Mouse (Mus musculus) liver, adult (tissue): ENCODE results near the gene Olfr105-ps.

Source experiments
- GATA4 ChIP-seq: IDR thresholded peaks from 2 replicates; pipeline ENCODE4 v1.6.1; 2014; ENCODE audit warnings: mild to moderate bottlenecking, low read length; ENCODE audit not compliant: insufficient replicate concordance

The Olfr105-ps gene

DNA sequence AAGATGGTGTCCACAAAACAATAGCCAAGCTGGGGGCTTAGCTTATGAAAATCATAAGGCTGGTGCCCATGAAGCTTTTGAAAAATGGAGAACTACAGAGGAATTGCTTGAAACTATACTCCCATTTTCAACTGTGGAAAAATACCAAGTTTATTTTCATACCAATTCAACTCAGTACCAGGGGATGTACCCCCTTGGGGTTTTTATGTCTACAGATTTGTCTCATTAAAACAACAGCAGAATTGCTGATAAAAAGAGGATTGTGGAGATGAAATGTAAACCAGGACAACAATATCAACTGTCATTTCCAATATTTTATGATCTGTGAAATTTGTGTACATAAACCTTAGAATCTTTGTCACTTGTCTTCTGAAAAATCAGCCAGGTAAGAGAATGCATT is at the start of gene Olfr105-ps:
Gene Olfr105-ps, plus strand, starts transcription at position 301 of the 400 bp plus-strand sequence.
- no peak for TF ChIP-seq GATA4

DNA sequence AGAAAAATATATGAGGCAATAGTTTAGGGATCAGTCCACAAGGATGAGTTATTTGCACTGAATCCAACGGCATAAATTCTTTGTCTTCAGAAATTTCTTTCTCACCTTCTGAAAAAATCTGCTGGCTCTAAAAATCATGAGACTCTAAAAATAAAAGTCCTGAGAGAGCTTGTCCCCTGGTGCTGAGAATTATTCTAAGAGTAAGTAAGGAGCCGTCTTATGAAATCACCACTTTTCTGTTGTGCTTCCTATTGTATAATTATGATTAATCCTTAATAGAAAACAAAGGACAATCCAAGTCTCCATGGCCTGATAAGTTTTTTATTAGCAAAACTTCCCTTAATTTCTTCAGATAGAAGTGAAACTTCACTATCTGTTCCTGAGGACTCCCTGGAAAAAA is 39.2 kb upstream of the Olfr105-ps start, which contains the start of gene Olfr103:
Gene Olfr103, minus strand, starts transcription at position 101 of the 400 bp plus-strand sequence.
- TF ChIP-seq GATA4: no peak

DNA sequence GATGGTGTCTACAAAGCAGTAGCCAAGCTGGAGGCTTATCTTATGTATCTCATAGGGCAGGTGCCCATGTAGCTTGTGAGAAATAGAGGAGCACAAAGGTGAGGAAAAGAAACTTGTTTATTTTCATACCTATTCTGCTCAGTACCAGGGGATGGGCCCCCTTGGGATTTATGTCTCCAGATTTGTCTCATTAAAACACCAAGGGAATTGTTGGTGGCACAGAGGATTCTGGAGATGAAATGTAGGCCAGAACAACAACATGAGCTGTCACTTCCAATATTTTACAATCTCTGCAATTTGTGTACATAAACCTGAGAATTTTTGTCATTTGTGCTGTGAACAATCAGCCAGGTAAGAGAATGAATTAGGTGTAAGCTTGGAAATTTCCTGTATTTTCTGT is 19.6 kb upstream of the Olfr105-ps start, which contains the start of gene Olfr104-ps:
Gene Olfr104-ps, plus strand, starts transcription at position 301 of the 400 bp plus-strand sequence.
- TF ChIP-seq GATA4: no peak

GRCm38 (mm10) chr17:37390093-37390492 is 11.3 kb downstream of the Olfr105-ps start, which contains the start of gene Olfr106-ps:
TSS of gene Olfr106-ps (plus strand) at chr17:37390393.
- TF ChIP-seq GATA4: no peak

DNA sequence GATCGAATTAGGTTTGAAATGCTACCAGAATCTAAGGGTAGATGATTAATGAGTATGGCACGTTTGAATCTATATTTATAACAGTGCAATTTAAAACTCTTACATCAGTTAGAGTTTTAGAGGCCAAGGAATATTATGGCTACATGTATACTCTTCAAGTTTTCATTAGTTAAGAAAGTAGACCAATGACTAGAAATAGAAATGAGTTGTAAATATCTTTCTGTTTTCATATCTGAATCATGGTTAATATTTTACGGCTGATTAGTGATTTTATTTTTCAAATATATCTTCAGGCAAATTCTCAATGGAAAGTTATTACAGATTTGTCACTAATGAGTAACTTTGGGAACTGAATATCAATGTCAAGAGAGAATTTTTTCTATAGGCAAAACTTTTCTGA is 20.1 kb downstream of the Olfr105-ps start, which contains the start of gene Olfr107:
Gene Olfr107, plus strand, starts transcription at position 301 of the 400 bp plus-strand sequence.
- TF ChIP-seq GATA4: no peak

DNA sequence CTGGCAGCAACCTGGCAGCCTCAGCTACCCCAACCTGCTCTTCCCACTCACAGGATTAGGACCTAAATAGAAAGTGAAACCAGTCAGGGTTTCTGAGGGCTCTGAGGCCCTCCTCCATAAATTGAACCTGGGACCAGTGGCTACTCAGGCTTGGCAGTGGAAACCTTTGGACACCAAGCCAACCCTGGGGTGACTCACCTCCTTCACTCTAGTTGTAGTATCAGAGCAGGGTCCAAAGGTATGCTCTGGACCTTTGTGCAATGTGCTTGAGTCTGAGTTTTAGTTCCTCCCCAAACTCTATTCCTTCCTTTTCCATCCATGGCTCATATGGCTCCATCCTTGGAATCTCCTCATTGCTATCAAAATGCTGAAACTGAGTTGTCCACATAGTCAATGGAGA is 34.5 kb downstream of the Olfr105-ps start:
- no peak for TF ChIP-seq GATA4
